Mouse (Mus musculus): ENCODE measurements around the gene Ubtf.

Gene Ubtf

GRCm38 (mm10) chr11:102344458-102344857 is 24.9 kb upstream of the Ubtf start:
- no peak for DNase-seq

- no peak for DNase-seq
These were observed 23.2 kb upstream of the Ubtf start for GRCm38 (mm10) chr11:102342742-102343141.

GRCm38 (mm10) chr11:102341101-102341500 is 21.6 kb upstream of the Ubtf start:
- no peak for DNase-seq

- DNase-seq: peak; percentile 32
These were observed 20.1 kb upstream of the Ubtf start for GRCm38 (mm10) chr11:102339624-102340023.

GRCm38 (mm10) chr11:102339195-102339594 is 19.7 kb upstream of the Ubtf start:
- no peak for DNase-seq

GRCm38 (mm10) chr11:102338561-102338960 is 19.0 kb upstream of the Ubtf start:
- no peak for DNase-seq

- no peak for DNase-seq
These were observed 18.4 kb upstream of the Ubtf start for GRCm38 (mm10) chr11:102337921-102338320.

- DNase-seq: no peak
These were observed 16.6 kb upstream of the Ubtf start for GRCm38 (mm10) chr11:102336191-102336590.

GRCm38 (mm10) chr11:102334973-102335700 is 15.6 kb upstream of the Ubtf start:
- no peak for DNase-seq

GRCm38 (mm10) chr11:102334010-102334409 is 14.5 kb upstream of the Ubtf start:
- no peak for DNase-seq

- no peak for DNase-seq
These were observed 13.5 kb upstream of the Ubtf start for GRCm38 (mm10) chr11:102333061-102333460.

GRCm38 (mm10) chr11:102331806-102332205 is 12.3 kb upstream of the Ubtf start:
- DNase-seq: no peak

GRCm38 (mm10) chr11:102330039-102330438 is 10.5 kb upstream of the Ubtf start:
- DNase-seq: no peak

GRCm38 (mm10) chr11:102329518-102329917 is 10.0 kb upstream of the Ubtf start:
- no peak for DNase-seq

GRCm38 (mm10) chr11:102327839-102328238 is 8.3 kb upstream of the Ubtf start:
- no peak for DNase-seq

- DNase-seq: no peak
These were observed 7.7 kb upstream of the Ubtf start for GRCm38 (mm10) chr11:102327250-102327649.

- no peak for DNase-seq
These were observed 4.0 kb upstream of the Ubtf start for GRCm38 (mm10) chr11:102323516-102323915.

GRCm38 (mm10) chr11:102321931-102322330 is 2.4 kb upstream of the Ubtf start:
- peak; percentile 6 for DNase-seq

GRCm38 (mm10) chr11:102320686-102321005 is 1.1 kb upstream of the Ubtf start:
- DNase-seq: peak; percentile 31

GRCm38 (mm10) chr11:102319941-102320685 is 571 bp upstream of the Ubtf start:
- DNase-seq: peak; percentile 67

GRCm38 (mm10) chr11:102318576-102319409 is 749 bp downstream of the Ubtf start:
- peak; percentile 78 for DNase-seq

- DNase-seq: peak; percentile 87
These were observed 1.5 kb downstream of the Ubtf start for GRCm38 (mm10) chr11:102317901-102318575.
